In the genomic region with DNA sequence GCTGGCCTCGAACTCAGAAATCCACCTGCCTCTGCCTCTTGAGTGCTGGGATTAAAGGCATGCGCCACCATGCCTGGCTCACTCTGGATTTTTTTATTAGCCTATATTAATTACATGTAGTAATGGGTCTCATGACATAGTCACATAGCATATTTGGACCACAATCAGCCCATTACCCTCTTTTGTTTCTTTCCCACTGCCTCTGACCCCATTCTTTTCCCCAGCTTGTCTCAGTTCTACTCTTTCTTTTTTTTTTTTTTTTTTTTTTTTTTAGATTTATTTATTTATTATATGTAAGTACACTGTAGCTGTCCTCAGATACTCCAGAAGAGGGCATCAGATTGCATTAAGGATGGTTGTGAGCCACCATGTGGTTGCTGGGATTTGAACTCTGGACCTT, we compare ENCODE assay signal across 3 mouse cellular contexts. TPM values are rescaled to one million over a fixed set of nuclear protein-coding genes. Genes with fewer than 3 reads are reported as not detected.
"Had no signal": no experiment of that assay in that cellular context is flagged by ENCODE, and none has a peak within 500 bp of the region (broad histone marks: within the 10 kb centered on the region; RNA-seq: fewer than 3 reads in every experiment).

No protein-coding gene starts in this region.

RNA-seq across cellular contexts. Expression of a gene that starts 23.1 kb away (rescaled TPM):
- total RNA-seq: gastrocnemius, postnatal 25 days; gastrocnemius, postnatal 36 days had no signal
- polyA plus RNA-seq: erythroblast, embryonic 14.5 days had no signal
